Mouse (Mus musculus) limb, embryonic 12.5 days (tissue): ENCODE measurements around the gene Guk1. TPM values are rescaled to one million over a fixed set of nuclear protein-coding genes. Genes with fewer than 3 reads are reported as not detected.

ENCODE experiments used
- ATAC-seq: fragments of 200-750 bp; cut with Nextera tagmentation; 2 replicates; pipeline ENCODE4 v1.8.0; 2017; ENCODE audit warnings: low read depth, moderate TSS enrichment; ENCODE audit not compliant: insufficient number of reproducible peaks, insufficient read depth, low FRiP score, low TSS enrichment
- H3K27ac ChIP-seq: fragments of 300-500 bp; sonication (generic); 2 replicates; pipeline ENCODE4 v1.5.1; 2016; ENCODE audit warnings: mild to moderate bottlenecking, moderate library complexity
- H3K27me3 ChIP-seq: fragments of 300-500 bp; sonication (generic); 2 replicates; pipeline ENCODE4 v1.6.1; 2016; ENCODE audit warnings: mild to moderate bottlenecking, moderate library complexity
- H3K36me3 ChIP-seq: fragments of 300-500 bp; sonication (generic); 2 replicates; pipeline ENCODE4 v1.6.1; 2016; ENCODE audit warnings: mild to moderate bottlenecking, moderate library complexity
- H3K4me1 ChIP-seq: fragments of 300-500 bp; sonication (generic); replicated peaks from 2 replicates; pipeline ENCODE4 v1.6.1; 2016
- H3K4me2 ChIP-seq: fragments of 300-500 bp; sonication (generic); 2 replicates; pipeline ENCODE4 v1.6.1; 2016; ENCODE audit warnings: mild to moderate bottlenecking, moderate library complexity
- H3K4me3 ChIP-seq: fragments of 300-500 bp; sonication (generic); replicated peaks from 2 replicates; pipeline ENCODE4 v1.5.1; 2016; ENCODE audit warnings: mild to moderate bottlenecking
- H3K9ac ChIP-seq: fragments of 300-500 bp; sonication (generic); replicated peaks from 2 replicates; pipeline ENCODE4 v1.6.1; 2016; ENCODE audit warnings: mild to moderate bottlenecking, moderate library complexity
- H3K9me3 ChIP-seq: fragments of 300-500 bp; sonication (generic); 2 replicates; pipeline ENCODE4 v1.6.1; 2016; ENCODE audit warnings: mild to moderate bottlenecking, moderate library complexity
- WGBS: fragments of 180-500 bp; shearing (Covaris S2); methylation state at CpG from one replicate; pipeline ENCODE4 v1.1.7; 2016; 5-methylcytosine and 5-hydroxymethylcytosine counted together
- polyA plus RNA-seq: library from polyadenylated mRNA; unstranded; fragments of >200 nt; fragmentation: Nextera tagmentation; extraction: Ambion mirVana; gene quantifications from 2 replicates; pipeline ENCODE4 v1.2.1, GENCODE M21; 2016

Guk1 gene
- polyA plus RNA-seq, 1 experiment from 2014 or later, result 121 TPM

DNA sequence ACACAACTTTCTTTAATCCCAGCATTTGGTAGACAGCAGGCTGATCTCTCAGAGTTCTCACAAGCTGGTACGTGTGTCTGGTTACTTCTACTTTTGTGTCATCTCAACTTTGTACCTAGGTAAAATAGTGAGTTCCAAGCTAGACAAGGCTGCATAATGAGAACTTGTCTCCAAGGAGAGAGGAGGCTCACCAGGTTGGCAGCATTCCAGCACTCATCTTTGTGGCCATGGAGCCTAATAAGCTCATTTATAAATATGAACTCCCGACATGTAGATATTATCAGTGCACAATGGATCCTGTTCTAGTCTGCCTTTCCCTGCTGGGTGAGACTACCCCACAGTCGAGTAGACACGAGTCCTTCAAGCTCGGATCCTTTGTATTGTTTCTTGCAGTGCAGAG is 17.6 kb upstream of the Guk1 start:
- Histone ChIP-seq H3K4me1 (peaks cover 11% of the 10 kb centered on the region), H3K27me3 (no peaks in the 10 kb centered on the region), H3K27ac (no peak overlapping the region), H3K4me2 (peak overlapping the region; percentile 90), H3K4me3 (peak overlapping the region; percentile 91), H3K9me3 (no peaks in the 10 kb centered on the region), H3K36me3 (peaks cover 74% of the 10 kb centered on the region), H3K9ac (no peak overlapping the region)
- no peak for ATAC-seq
- WGBS, result 81% methylated on average over 5 of the region's 5 CpGs

DNA sequence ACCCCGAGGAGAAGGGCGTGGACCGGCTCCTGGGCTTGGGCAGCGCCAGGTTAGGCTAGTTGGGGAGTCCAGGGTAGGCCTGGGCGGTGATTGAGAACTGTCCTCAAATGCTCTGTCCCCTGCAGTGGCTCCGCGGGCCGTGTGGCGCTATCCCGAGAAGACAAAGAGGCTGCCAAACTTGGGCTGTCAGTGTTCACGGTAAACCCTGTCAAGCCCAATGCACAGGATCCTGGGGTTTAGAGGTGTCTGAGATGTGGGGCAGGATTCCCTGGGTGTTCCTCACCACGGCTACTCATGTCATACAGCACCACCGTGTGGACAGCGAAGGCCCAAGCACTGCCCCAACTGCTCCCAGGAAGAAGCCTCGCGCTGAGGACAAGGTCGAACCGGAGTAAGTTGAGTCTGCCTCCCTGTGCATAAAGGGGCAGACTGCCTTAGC is 17.0 kb upstream of the Guk1 start:
- peak; percentile 38; the same call in 1 of the 2 replicates for ATAC-seq
- Histone ChIP-seq H3K27ac (peak overlapping the region; percentile 95; the same call in 1 of the 2 replicates), H3K4me3 (peak overlapping the region; percentile 91), H3K9me3 (no peaks in the 10 kb centered on the region), H3K9ac (peak overlapping the region; percentile 86), H3K27me3 (no peaks in the 10 kb centered on the region), H3K36me3 (peaks cover 77% of the 10 kb centered on the region), H3K4me2 (peak overlapping the region; percentile 90), H3K4me1 (peaks cover 11% of the 10 kb centered on the region)
- 12% methylated on average over 18 of the region's 18 CpGs for WGBS

DNA sequence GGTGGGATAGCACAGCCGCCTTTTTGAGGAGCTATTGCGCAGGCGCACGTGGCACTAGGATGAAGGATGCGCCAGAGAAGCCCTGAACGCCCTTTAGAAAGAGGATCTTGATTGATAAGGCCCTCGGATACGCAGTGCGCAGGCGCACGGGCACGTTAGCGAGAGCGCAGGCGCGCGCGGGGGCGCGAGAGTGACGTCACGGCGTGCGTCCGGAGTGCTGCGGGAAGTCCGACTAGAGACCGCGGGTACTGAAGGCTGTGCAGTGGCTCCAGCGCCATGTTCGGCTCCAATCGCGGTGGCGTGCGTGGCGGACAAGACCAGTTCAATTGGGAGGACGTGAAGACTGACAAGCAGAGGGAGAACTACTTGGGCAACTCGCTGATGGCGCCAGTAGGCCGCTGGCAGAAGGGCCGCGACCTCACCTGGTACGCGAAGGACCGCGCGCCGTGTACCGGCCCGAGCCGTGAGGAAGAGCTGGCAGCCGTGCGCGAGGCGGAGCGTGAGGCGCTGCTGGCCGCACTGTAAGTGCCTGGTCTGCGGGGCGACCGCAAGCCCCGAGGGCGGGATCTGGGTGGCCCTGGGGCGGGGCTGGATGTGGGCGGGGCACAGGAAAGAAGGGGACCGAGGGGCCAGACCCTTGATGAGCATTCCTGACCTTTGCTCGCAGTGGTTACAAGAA is 16.3 kb upstream of the Guk1 start, which contains the start of gene 2310033P09Rik:
Gene 2310033P09Rik (plus strand): TSS at position 169 of the 679 bp plus-strand sequence.
- peaks cover 76% of the 10 kb centered on the region for H3K36me3 ChIP-seq
- H3K4me1 ChIP-seq, result peaks cover 11% of the 10 kb centered on the region
- H3K27me3 ChIP-seq, result no peaks in the 10 kb centered on the region
- peak within 1 kb of the TSS; percentile 86 for H3K9ac ChIP-seq
- peak within 1 kb of the TSS; percentile 95 for H3K27ac ChIP-seq
- peak within 1 kb of the TSS; percentile 91 for H3K4me3 ChIP-seq
- ATAC-seq, result peak; percentile 61
- H3K9me3 ChIP-seq, result no peaks in the 10 kb centered on the region
- under 1% methylated on average over 67 of the region's 67 CpGs for WGBS
- H3K4me2 ChIP-seq, result peak within 1 kb of the TSS; percentile 90

DNA sequence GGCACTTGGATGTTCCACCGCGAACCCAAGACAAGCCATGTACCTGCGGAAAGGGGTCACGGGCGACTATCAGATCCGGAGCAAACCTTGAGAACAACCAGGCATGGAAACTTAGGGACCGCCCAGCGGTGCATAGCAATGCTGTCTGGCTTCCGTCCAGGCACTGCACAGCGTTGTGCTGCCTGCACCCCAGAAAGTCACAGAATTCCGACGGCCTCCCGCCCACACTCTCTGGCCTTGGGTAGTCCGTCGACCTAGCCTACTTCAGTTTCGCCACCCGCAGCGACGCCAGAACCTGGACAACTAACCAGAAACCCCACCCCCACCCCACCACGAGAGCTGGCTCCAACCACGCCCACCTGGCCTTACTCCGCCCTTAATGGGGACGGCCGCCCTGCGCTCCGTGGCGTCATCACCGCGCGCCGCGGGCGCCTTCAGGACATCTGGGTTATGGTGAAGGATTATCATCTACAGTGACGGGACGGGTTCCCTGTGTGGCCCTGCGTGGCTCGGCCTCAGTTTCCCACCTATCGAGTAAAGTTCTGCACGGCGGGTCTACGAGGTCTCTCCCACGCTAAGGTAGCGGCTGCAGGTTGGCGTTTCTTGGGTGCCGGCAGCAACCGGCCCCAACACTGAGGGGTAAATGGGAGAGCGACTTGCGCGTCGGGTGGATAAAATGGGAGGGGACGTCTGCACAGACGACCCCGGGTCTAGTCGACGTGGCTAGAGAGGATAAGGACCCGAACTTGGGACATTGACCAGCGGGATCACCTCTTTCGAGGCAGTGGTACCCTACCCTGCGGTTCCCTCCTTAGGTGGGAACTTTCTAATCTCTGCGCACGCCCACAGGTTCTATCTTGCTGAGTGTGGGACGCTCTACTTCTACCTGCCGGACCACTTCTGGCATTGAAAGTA is 10.3 kb upstream of the Guk1 start, which contains the start of gene Mrpl55:
Gene Mrpl55 (plus strand): TSS at position 406 of the 915 bp plus-strand sequence.
- Histone ChIP-seq H3K4me3 (peak within 1 kb of the TSS; percentile 85), H3K36me3 (peaks cover 55% of the 10 kb centered on the region), H3K4me2 (peak within 1 kb of the TSS; percentile 89), H3K27me3 (no peaks in the 10 kb centered on the region), H3K9ac (peak within 1 kb of the TSS; percentile 71), H3K4me1 (peaks cover 13% of the 10 kb centered on the region), H3K9me3 (no peaks in the 10 kb centered on the region), H3K27ac (peak within 1 kb of the TSS; percentile 82)
- WGBS, result under 1% methylated on average over 63 of the region's 63 CpGs
- ATAC-seq, result peak; percentile 88

DNA sequence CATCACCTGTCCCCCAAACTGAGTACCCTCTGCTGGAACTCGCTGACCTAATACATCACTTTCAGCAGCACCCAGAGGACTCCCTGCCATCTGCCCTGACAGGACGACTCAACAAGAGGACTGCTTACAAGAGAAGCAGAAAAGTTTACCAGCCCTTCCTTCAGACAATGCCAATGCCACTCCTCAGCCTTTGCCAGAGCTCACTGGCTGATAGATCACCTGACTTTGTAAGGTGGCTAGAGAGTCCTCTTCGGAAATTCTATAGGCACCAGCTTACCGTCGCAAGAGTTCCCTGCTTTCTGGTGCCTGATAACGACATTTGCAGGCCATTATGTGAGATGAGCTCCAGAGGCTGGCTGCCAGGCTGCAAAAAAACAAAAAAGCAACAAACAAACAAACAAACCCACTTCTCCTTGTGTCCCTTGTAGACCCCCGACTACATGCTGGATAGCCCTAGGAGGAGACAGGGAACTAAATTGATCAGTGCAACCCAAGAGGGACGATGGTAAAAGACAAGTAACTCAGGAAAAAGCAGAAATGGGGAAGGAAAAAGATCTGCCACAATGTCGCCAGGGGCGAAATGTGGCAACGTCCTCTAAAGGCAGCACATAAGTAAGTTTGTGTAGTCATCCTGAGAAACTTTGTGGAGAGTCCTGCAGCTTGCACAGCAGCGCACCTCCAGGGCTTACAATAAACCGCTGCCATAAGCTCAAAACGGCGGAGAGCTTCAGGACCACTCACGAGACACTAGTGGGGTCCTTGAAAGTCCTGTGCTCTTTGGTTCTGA is 9.4 kb upstream of the Guk1 start:
- Histone ChIP-seq H3K4me3 (peak overlapping the region; percentile 85), H3K27me3 (no peaks in the 10 kb centered on the region), H3K27ac (peak overlapping the region; percentile 82), H3K9me3 (no peaks in the 10 kb centered on the region), H3K36me3 (peaks cover 47% of the 10 kb centered on the region), H3K9ac (peak overlapping the region; percentile 71), H3K4me2 (peak overlapping the region; percentile 89), H3K4me1 (peaks cover 13% of the 10 kb centered on the region)
- 28% methylated on average over 16 of the region's 16 CpGs for WGBS
- peak; percentile 18; the same call in 1 of the 2 replicates for ATAC-seq

DNA sequence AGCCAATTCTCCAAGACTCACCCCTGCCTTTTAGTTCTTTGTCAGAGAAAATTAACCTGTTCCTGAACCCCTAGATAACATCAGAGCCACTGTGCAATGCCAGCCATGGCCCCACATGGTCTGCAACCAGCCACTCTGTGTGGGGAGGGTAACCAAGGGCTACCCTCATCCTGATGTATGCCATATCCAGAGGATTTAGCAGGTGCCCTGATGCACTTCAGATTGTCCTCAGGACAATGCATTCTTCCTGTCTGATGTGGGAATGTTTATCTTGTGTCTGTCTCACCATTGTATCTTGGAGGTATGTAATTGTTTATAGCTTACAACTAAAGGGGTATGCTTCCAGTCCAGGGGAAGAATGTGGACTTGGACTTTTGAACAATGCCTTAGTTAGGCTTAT is 4.2 kb upstream of the Guk1 start:
- H3K9me3 ChIP-seq, result no peaks in the 10 kb centered on the region
- no peaks in the 10 kb centered on the region for H3K27me3 ChIP-seq
- H3K4me3 ChIP-seq, result no peak overlapping the region
- H3K4me1 ChIP-seq, result peaks cover 3% of the 10 kb centered on the region
- H3K27ac ChIP-seq, result no peak overlapping the region
- no peak overlapping the region for H3K9ac ChIP-seq
- peaks cover 21% of the 10 kb centered on the region for H3K36me3 ChIP-seq
- no peak for ATAC-seq
- H3K4me2 ChIP-seq, result no peak overlapping the region

DNA sequence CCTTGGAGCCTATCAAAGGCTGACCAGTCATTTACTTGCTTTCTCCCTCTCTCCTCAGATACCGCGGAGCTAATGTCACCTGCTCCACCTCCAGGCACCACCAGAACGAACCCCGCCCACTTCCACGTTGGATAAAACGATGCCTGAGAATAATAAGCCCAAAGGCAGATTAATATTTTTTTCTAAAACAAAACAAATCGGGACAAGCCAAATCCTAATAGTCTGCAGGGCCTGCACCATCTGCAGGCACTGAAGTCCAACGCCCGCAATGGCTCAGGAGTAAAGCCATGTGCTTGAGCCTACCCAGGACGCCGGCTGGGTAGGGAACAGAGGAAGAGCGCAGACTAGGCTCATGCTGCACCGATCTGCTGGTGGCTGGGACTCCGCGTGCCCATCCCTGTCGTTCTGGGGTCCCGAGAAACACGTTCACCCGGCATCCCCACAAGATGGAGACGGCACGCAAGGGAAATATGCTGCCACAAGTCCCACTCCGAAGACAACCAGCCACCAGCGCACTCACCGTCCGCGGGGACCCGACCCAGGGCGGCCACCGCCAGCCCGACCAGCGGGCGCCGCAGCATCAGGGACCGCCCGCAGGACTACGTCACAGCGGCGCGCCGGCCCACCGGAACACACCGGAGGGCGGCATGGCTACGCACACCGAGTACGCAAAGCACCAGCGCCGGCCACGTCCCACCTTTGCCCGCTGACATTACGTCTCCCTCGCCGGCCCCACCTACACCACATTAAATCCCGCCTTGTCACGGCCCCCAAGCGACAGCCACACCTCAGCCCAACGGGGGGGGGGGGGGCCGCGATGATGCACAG is 567 bp downstream of the Guk1 start:
- H3K27ac ChIP-seq, result peak overlapping the region; percentile 93
- H3K27me3 ChIP-seq, result no peaks in the 10 kb centered on the region
- H3K36me3 ChIP-seq, result peaks cover 5% of the 10 kb centered on the region; the same call in 1 of the 2 replicates
- WGBS, result under 1% methylated on average over 59 of the region's 59 CpGs
- H3K9me3 ChIP-seq, result no peaks in the 10 kb centered on the region
- peak; percentile 94 for ATAC-seq
- peaks cover 9% of the 10 kb centered on the region; the same call in 1 of the 2 replicates for H3K4me1 ChIP-seq
- H3K9ac ChIP-seq, result peak overlapping the region; percentile 72
- peak overlapping the region; percentile 62 for H3K4me3 ChIP-seq
- H3K4me2 ChIP-seq, result peak overlapping the region; percentile 74

DNA sequence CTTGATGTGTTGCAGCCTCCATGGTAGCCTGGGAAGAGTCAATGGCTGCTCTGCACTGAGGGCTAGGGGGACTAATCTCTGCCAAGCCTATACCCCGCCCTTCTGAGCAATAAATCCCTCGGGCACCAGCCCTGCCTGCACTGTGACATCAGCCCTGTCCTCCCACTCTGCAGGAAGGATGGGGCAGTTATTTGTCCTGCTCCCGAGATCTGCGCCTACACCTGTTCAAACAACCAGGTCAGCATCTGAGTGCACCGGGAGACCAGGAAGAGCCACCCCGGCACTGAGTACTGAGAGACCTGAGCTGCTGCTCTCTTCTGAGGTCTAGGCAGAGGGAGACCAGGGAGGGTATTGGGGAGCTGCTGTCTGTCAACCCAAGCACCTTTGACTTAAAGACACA is 4.3 kb downstream of the Guk1 start:
- WGBS, result 77% methylated on average over 6 of the region's 6 CpGs
- Histone ChIP-seq H3K4me3 (no peak overlapping the region), H3K36me3 (peaks cover 42% of the 10 kb centered on the region), H3K27ac (no peak overlapping the region), H3K27me3 (no peaks in the 10 kb centered on the region), H3K9ac (peak overlapping the region; percentile 4; the same call in 1 of the 2 replicates), H3K4me2 (no peak overlapping the region), H3K4me1 (peaks cover 9% of the 10 kb centered on the region; the same call in 1 of the 2 replicates), H3K9me3 (no peaks in the 10 kb centered on the region)
- ATAC-seq, result no peak

DNA sequence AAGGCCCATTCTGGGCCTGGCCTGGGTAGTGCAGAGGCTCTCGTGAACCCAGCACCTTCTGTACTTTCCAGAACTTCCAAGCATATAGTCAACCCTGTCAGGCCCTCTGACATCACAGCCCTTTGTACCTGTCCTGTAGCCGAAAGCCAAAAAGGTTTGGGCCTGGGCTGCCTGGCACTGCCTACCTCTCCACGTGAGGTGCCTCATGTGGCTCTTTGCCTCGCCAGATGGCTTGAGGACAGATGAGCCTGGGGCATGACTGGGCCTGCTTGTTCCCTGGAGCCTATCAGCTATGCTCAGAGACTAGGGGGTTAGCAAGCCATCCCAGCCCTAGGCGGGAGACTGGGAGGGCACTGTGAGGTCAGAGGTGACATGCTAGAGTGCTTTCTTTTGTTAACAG is 6.5 kb downstream of the Guk1 start:
- peaks cover 50% of the 10 kb centered on the region for H3K36me3 ChIP-seq
- H3K9ac ChIP-seq, result no peak overlapping the region
- H3K27me3 ChIP-seq, result peaks cover 6% of the 10 kb centered on the region
- H3K27ac ChIP-seq, result no peak overlapping the region
- no peak for ATAC-seq
- 82% methylated on average over 5 of the region's 5 CpGs for WGBS
- no peaks in the 10 kb centered on the region for H3K9me3 ChIP-seq
- 0 out of 2 replicates have a peak, but pooled peaks cover 4% of the 10 kb centered on the region for H3K4me1 ChIP-seq
- no peak overlapping the region for H3K4me3 ChIP-seq
- H3K4me2 ChIP-seq, result no peak overlapping the region

DNA sequence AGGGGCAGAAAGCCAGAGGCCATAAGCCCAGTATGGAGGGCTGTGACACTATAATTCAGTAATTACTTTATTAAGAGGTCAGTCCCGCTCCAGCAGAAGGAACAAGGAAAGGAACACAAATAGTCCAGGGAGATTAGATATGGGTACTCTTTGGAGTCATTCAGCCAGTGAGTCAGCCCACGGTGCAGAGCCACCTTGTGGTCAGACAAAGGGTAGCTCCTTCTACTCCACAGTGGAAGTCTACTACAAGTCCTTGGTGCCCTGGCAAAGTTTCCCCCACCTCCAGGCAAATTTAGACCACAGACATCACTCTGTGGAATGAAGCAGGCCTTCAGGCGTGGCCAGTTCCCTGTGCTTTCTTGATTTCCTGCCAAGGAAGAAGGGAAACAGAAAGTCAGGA is 8.2 kb downstream of the Guk1 start:
- H3K27ac ChIP-seq, result no peak overlapping the region
- 59% methylated on average over 3 of the region's 3 CpGs for WGBS
- peaks cover 50% of the 10 kb centered on the region for H3K36me3 ChIP-seq
- no peaks in the 10 kb centered on the region for H3K9me3 ChIP-seq
- no peak overlapping the region for H3K4me3 ChIP-seq
- H3K4me2 ChIP-seq, result no peak overlapping the region
- no peak overlapping the region for H3K9ac ChIP-seq
- ATAC-seq, result no peak
- no peaks in the 10 kb centered on the region for H3K4me1 ChIP-seq
- H3K27me3 ChIP-seq, result peaks cover 23% of the 10 kb centered on the region
